Mouse (Mus musculus) midbrain, embryonic 16.5 days (tissue): ENCODE measurements around the gene Clcnkb. TPM values are rescaled to one million over a fixed set of nuclear protein-coding genes. Genes with fewer than 3 reads are reported as not detected.

Experiments
- ATAC-seq: fragments of 200-750 bp; cut with Nextera tagmentation; 2 replicates; pipeline ENCODE4 v1.8.0; 2017; ENCODE audit warnings: moderate TSS enrichment
- H3K27ac ChIP-seq: fragments of 300-500 bp; sonication (generic); 2 replicates; pipeline ENCODE4 v1.5.1; 2014; ENCODE audit warnings: mild to moderate bottlenecking, low read length, mixed read lengths
- H3K27me3 ChIP-seq: fragments of 300-500 bp; sonication (generic); 2 replicates; pipeline ENCODE4 v1.6.1; 2014; ENCODE audit warnings: low read depth, low read length, mixed read lengths; ENCODE audit not compliant: control insufficient read depth, insufficient read depth
- H3K36me3 ChIP-seq: fragments of 300-500 bp; sonication (generic); 2 replicates; pipeline ENCODE4 v1.6.1; 2014; ENCODE audit warnings: mild to moderate bottlenecking, low read length, moderate library complexity, mixed read lengths; ENCODE audit not compliant: control insufficient read depth, insufficient read depth
- H3K4me1 ChIP-seq: fragments of 300-500 bp; sonication (generic); 2 replicates; pipeline ENCODE4 v1.6.1; 2014; ENCODE audit warnings: mild to moderate bottlenecking, low read length, mixed read lengths; ENCODE audit not compliant: control insufficient read depth, insufficient read depth
- H3K4me2 ChIP-seq: fragments of 300-500 bp; sonication (generic); 2 replicates; pipeline ENCODE4 v1.6.1; 2014; ENCODE audit warnings: mild to moderate bottlenecking, low read length, mixed read lengths
- H3K4me3 ChIP-seq: fragments of 300-500 bp; sonication (generic); 2 replicates; pipeline ENCODE4 v1.5.1; 2014; ENCODE audit warnings: low read depth, mild to moderate bottlenecking, low read length, moderate library complexity, mixed read lengths
- H3K9ac ChIP-seq: fragments of 300-500 bp; sonication (generic); 2 replicates; pipeline ENCODE4 v1.6.1; 2014; ENCODE audit warnings: low read depth, low read length, mixed read lengths
- H3K9me3 ChIP-seq: fragments of 300-500 bp; sonication (generic); replicated peaks from 2 replicates; pipeline ENCODE4 v1.6.1; 2014; ENCODE audit warnings: mild to moderate bottlenecking, low read length, mixed read lengths; ENCODE audit not compliant: control insufficient read depth, poor library complexity, severe bottlenecking
- WGBS: fragments of 180-500 bp; shearing (Covaris S2); extraction: QIAGEN DNeasy Blood & Tissue Kit; methylation state at CpG from one replicate; pipeline ENCODE4 v1.1.7; 2014; 5-methylcytosine and 5-hydroxymethylcytosine counted together
- polyA plus RNA-seq: library from polyadenylated mRNA; unstranded; fragments of >200 nt; fragmentation: Nextera tagmentation; extraction: Ambion mirVana; gene quantifications from 2 replicates; pipeline ENCODE4 v1.2.1, GENCODE M21; 2015

Gene Clcnkb
- polyA plus RNA-seq, 1 experiment from 2014 or later, result not detected

DNA sequence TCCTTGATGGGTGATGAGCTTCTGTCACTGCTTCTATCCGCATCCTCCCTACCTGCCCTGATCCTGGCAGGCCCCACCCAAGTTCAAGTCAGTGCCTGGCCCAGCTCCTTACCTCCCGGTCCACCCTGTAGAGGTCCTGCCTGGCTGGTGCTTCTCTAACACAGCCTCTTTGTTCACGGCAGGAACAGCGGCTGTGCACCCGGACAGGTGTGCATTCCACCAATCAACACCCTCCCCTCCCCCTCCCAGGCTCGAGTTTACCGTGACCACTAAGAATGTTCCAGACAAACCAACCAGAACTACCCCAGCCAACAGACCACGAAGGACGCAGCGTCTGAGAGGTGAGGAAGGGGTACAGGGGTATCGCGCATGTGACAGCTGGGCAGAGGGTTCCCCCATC lies 17.3 kb downstream of the Clcnkb start, which contains the start of gene Clcnka:
Gene Clcnka, minus strand, starts transcription at position 180 of the 400 bp plus-strand sequence.
- Histone ChIP-seq H3K4me2 (no peak within 1 kb of the TSS), H3K36me3 (no peaks in the 10 kb centered on the region), H3K4me1 (no peaks in the 10 kb centered on the region), H3K9me3 (no peaks in the 10 kb centered on the region), H3K4me3 (no peak within 1 kb of the TSS), H3K9ac (no peak within 1 kb of the TSS), H3K27ac (no peak within 1 kb of the TSS), H3K27me3 (no peaks in the 10 kb centered on the region)
- ATAC-seq, result no peak
- 62% methylated on average over 12 of the region's 12 CpGs for WGBS

DNA sequence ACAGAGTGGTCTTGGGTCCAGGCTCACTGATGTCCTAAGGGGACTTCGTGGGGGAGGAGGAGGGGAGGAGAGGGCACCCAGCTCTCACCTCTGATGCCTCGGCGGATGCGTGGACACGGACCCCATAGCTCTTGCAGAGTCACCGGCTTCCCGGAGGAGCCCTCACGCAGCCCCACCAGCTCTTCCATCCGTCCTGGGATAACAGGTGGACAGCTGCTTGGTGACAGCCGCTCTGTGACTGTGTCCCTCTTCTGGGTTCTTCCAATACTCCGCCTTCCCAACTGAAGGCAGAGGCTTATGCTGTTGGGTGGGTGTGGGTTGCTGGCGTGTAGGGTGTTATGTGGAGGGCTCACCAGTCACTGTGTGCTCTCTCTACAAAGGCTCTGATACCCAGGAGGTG lies 18.0 kb downstream of the Clcnkb start:
- H3K4me3 ChIP-seq, result no peak overlapping the region
- no peak overlapping the region for H3K4me2 ChIP-seq
- WGBS, result 76% methylated on average over 12 of the region's 12 CpGs
- no peaks in the 10 kb centered on the region for H3K9me3 ChIP-seq
- no peak overlapping the region for H3K27ac ChIP-seq
- H3K27me3 ChIP-seq, result no peaks in the 10 kb centered on the region
- no peak for ATAC-seq
- H3K9ac ChIP-seq, result no peak overlapping the region
- no peaks in the 10 kb centered on the region for H3K4me1 ChIP-seq
- H3K36me3 ChIP-seq, result no peaks in the 10 kb centered on the region

DNA sequence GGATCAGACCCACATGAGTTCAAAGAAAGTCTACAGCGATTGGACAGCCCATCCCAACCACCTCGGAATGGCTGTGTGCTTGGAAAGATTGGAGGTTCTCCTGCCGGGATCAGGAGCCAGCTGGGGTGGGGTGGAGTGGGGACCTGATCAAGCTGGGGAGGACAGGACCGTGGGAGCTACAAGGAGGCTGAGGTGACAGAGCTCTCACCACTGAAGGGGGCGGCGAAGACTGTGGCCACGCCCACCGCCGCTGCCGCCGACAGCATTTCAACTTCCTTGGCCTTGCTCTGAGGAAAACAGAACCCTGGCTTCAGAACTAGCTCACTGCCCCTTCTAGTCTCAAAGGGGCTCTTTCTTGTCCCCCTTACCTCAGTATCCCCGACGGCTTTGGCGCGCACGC lies 21.1 kb downstream of the Clcnkb start:
- no peaks in the 10 kb centered on the region for H3K27me3 ChIP-seq
- H3K4me1 ChIP-seq, result no peaks in the 10 kb centered on the region
- no peak overlapping the region for H3K4me3 ChIP-seq
- no peak for ATAC-seq
- no peak overlapping the region for H3K9ac ChIP-seq
- no peak overlapping the region for H3K27ac ChIP-seq
- 16% methylated on average over 16 of the region's 16 CpGs for WGBS
- H3K4me2 ChIP-seq, result no peak overlapping the region
- H3K9me3 ChIP-seq, result no peaks in the 10 kb centered on the region
- H3K36me3 ChIP-seq, result no peaks in the 10 kb centered on the region

DNA sequence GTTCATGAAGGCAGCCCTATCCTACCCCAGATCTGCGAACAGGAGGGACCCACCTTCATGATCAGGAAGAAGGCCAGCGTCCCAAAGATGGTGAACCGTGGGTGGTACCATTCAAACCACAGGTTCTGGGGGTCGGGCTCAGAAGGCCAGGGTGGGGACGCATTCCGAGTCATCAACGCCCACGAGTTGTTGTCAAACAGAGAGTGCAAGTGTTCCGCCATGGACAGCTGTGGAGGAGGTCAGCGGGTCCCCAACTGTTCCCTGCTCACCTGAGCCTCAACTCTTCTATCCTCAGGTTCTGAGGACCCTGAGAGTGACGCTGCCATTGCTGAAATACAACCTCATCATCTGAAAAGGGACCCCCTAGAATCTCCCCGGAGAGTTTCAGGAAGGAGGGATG lies 24.5 kb downstream of the Clcnkb start:
- no peak overlapping the region for H3K27ac ChIP-seq
- ATAC-seq, result no peak
- no peak overlapping the region for H3K4me2 ChIP-seq
- H3K27me3 ChIP-seq, result no peaks in the 10 kb centered on the region
- H3K4me3 ChIP-seq, result no peak overlapping the region
- no peaks in the 10 kb centered on the region for H3K4me1 ChIP-seq
- no peaks in the 10 kb centered on the region for H3K9me3 ChIP-seq
- H3K9ac ChIP-seq, result no peak overlapping the region
- H3K36me3 ChIP-seq, result no peaks in the 10 kb centered on the region
- WGBS, result 83% methylated on average over 12 of the region's 12 CpGs

DNA sequence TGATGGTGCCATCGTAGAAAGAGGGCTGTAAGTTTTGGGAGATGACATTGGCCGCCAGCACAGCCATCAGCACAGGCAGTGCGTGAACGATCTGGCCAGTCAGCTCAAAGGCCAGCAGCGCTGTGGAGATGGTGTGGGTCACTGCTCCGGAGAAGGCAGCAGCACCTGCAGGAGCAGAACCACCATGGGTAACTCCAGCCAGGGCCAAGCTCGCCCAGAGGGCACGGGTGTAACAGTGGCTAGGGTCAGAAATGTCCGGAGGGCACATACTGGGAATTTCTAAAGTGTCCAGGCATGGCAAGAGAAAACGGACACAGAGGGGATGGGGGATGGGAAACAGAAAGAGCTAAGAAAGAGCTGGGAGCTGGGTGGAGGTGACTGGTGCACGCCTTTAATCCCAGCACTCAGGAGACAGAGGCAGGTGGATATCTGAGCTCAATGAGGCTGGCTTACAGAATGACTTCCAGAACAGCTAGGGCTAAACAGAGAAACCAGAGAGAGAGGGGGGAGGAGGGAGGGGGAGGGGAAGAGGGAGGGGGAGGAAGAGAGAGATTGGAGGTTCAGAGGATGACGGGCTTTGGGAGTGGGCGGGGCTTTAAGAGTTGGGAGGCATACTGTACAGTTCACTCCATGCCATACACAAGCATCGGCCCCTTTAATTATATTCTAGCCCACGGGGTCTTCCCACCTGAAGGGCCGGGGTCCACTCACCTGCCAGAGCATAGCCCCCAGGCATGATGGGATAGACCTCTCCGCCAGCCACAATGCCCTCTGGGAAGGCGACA lies 26.3 kb downstream of the Clcnkb start:
- Histone ChIP-seq H3K27ac (no peak overlapping the region), H3K9me3 (no peaks in the 10 kb centered on the region), H3K4me1 (no peaks in the 10 kb centered on the region), H3K9ac (no peak overlapping the region), H3K4me3 (no peak overlapping the region), H3K36me3 (no peaks in the 10 kb centered on the region), H3K27me3 (peaks cover 2% of the 10 kb centered on the region), H3K4me2 (no peak overlapping the region)
- 71% methylated on average over 18 of the region's 18 CpGs for WGBS
- ATAC-seq, result no peak

DNA sequence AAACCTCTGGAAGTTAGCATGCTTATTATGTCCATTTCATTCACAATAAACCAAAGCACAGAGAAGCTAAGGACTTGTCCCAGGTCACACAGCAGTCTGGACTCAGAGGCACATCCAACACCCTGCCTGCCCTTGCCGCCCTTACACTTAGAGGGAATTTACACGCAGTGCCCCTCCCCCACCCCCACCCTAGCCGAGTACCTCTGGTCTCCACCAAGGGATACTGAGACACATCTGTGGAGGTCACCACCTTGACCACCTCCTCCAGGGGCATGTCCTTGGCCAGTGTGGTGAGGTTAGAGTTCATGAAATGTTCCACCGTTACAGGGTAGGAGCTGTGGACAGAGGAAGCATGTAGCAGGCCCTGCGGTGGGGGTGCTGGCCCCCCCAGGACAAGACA lies 27.9 kb downstream of the Clcnkb start:
- Histone ChIP-seq H3K27ac (no peak overlapping the region), H3K9ac (no peak overlapping the region), H3K4me3 (no peak overlapping the region), H3K4me1 (no peaks in the 10 kb centered on the region), H3K4me2 (no peak overlapping the region), H3K27me3 (peaks cover 18% of the 10 kb centered on the region), H3K9me3 (no peaks in the 10 kb centered on the region), H3K36me3 (no peaks in the 10 kb centered on the region)
- 64% methylated on average over 5 of the region's 5 CpGs for WGBS
- no peak for ATAC-seq

DNA sequence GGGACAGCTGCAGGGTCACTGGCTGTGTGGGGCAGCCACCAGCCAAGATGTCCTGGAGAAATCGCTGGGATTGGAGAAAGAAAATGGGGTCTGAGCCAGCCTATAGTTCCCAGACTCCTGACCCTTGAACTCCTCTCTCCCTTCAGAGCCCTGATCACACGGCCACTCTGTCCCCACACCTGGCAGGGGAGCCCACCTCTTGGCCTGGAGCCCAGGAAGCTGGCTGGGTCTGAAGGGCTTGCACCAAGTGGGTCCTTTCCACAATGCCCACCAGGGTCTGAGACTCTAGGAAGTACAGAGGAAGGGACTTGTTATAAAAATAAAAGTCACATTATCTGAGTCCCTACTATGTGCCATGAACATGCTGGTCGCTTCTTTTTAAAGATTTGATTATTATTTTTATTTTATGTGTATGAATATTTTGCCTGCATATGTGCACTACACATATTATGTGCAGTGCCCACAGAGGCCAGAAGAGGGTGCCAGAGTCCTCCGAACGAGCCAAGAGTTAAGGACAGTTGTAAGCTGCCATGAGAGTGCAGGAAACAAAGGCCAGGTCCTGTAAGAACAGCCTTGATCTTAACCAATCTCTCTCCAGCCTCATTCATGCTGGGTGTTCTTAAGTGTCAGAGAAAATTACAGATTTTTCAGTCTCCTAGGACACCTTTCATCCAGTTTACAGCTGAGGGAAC lies 28.6 kb downstream of the Clcnkb start:
- no peaks in the 10 kb centered on the region for H3K9me3 ChIP-seq

DNA sequence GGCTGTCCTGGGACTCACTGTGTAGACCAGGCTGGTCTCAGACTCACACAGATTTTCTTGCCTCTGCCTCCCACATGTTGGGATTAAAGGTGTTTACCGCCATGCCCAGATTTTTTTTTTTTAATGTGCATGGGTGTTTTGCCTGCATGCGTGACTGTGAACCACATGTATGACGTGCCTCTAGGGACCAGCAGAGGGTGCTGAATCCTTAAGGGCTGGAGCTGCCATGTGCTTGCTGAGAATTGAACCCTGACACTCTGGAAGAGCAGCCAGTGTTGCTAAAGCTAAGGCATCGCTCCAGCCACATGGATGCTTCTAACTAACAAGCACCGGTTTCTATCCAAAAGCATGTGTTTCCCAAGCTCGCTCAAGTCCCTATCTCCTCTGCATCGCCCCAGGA lies 29.7 kb downstream of the Clcnkb start:
- WGBS, result 73% methylated on average over 7 of the region's 7 CpGs
- Histone ChIP-seq H3K9me3 (no peaks in the 10 kb centered on the region), H3K27ac (no peak overlapping the region), H3K27me3 (peaks cover 31% of the 10 kb centered on the region), H3K36me3 (0 out of 2 replicates have a peak, but pooled peaks cover 3% of the 10 kb centered on the region), H3K4me3 (no peak overlapping the region), H3K4me1 (0 out of 2 replicates have a peak, but pooled peaks cover 3% of the 10 kb centered on the region), H3K9ac (no peak overlapping the region), H3K4me2 (no peak overlapping the region)
- ATAC-seq, result no peak

More for the DNA sequence above, 28.6 kb downstream of the Clcnkb start:
- Histone ChIP-seq H3K4me2 (no peak overlapping the region), H3K9ac (no peak overlapping the region), H3K4me1 (0 out of 2 replicates have a peak, but pooled peaks cover 2% of the 10 kb centered on the region), H3K36me3 (no peaks in the 10 kb centered on the region), H3K27ac (no peak overlapping the region), H3K27me3 (peaks cover 23% of the 10 kb centered on the region), H3K4me3 (no peak overlapping the region)
- 0 out of 2 replicates have a peak, but pooled peaks have one; percentile 29 for ATAC-seq
- WGBS, result 14% methylated on average over 5 of the region's 5 CpGs

DNA sequence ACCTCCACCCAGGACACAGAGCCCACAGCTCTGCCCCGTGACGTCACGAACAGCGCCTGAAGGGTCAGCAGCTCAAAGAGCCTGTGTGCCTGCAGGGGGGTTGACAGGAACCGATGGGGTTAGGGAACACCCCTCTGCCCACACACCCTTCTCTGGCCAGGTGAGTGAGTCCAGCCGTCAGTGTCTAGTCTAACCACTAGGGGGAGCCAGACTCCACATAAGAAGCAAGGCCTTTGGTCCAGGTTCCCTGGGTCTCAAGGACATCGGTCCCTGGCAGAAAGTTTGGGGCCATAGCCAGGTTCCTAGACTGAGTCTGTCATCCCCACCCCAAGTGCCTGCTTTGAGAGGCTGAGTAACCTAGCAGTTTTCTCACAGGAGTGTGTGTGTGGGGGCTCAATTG lies 30.5 kb downstream of the Clcnkb start:
- Histone ChIP-seq H3K9ac (no peak overlapping the region), H3K27ac (no peak overlapping the region), H3K4me3 (no peak overlapping the region), H3K4me2 (no peak overlapping the region), H3K4me1 (0 out of 2 replicates have a peak, but pooled peaks cover 3% of the 10 kb centered on the region), H3K9me3 (no peaks in the 10 kb centered on the region), H3K36me3 (0 out of 2 replicates have a peak, but pooled peaks cover 3% of the 10 kb centered on the region), H3K27me3 (peaks cover 31% of the 10 kb centered on the region)
- 0% methylated on average over 7 of the region's 7 CpGs for WGBS
- no peak; the same call in 1 of the 2 replicates for ATAC-seq
